Mouse (Mus musculus) right cerebral cortex, postnatal 4 days (tissue): ENCODE results near the gene Serpina10.
"Not testable (repeated sequence)": the region's sequence is repeated elsewhere in the genome, so short reads cannot be mapped to it uniquely, and the experiment has no call there.

ENCODE experiments used
- DNase-seq: peaks from one replicate; pipeline ENCODE4 v3.0.0-alpha.2; 2022

The Serpina10 gene

GRCm38 (mm10) chr12:103631203-103631612, at the start of gene Serpina10:
TSS of gene Serpina10 (minus strand) at chr12:103631444.
- DNase-seq = no peak

- DNase-seq = not testable (repeated sequence)
Measured at GRCm38 (mm10) chr12:103679853-103680252, 48.6 kb upstream of the Serpina10 start.

- DNase-seq = no peak
Measured at GRCm38 (mm10) chr12:103676039-103676438, 44.8 kb upstream of the Serpina10 start, which contains the start of gene Serpina16. TSS of gene Serpina16 (minus strand) at chr12:103676139.

GRCm38 (mm10) chr12:103673179-103673578, 41.9 kb upstream of the Serpina10 start:
- no peak for DNase-seq

- DNase-seq = no peak
Measured at GRCm38 (mm10) chr12:103671483-103671882, 40.2 kb upstream of the Serpina10 start.

- no peak for DNase-seq
Measured at GRCm38 (mm10) chr12:103670964-103671363, 39.7 kb upstream of the Serpina10 start.

- peak; percentile 39 for DNase-seq
Measured at GRCm38 (mm10) chr12:103670344-103670743, 39.1 kb upstream of the Serpina10 start.

- DNase-seq = no peak
Measured at GRCm38 (mm10) chr12:103665286-103665685, 34.0 kb upstream of the Serpina10 start.

- not testable (repeated sequence) for DNase-seq
Measured at GRCm38 (mm10) chr12:103662053-103662452, 30.8 kb upstream of the Serpina10 start.

- DNase-seq = no peak
Measured at GRCm38 (mm10) chr12:103660076-103660475, 28.8 kb upstream of the Serpina10 start.

GRCm38 (mm10) chr12:103659171-103659570, 27.9 kb upstream of the Serpina10 start:
- DNase-seq = no peak

- no peak for DNase-seq
Measured at GRCm38 (mm10) chr12:103657991-103658390, 26.7 kb upstream of the Serpina10 start.

GRCm38 (mm10) chr12:103656848-103657626, 25.8 kb upstream of the Serpina10 start, which contains the start of gene Serpina6:
TSS of gene Serpina6 (minus strand) at chr12:103657212.
- DNase-seq = no peak

- no peak for DNase-seq
Measured at GRCm38 (mm10) chr12:103655123-103656044, 24.1 kb upstream of the Serpina10 start.

- DNase-seq = no peak
Measured at GRCm38 (mm10) chr12:103653836-103654235, 22.6 kb upstream of the Serpina10 start.

- no peak for DNase-seq
Measured at GRCm38 (mm10) chr12:103646314-103646713, 15.1 kb upstream of the Serpina10 start.

GRCm38 (mm10) chr12:103644601-103645000, 13.4 kb upstream of the Serpina10 start:
- DNase-seq = no peak

GRCm38 (mm10) chr12:103643818-103644217, 12.6 kb upstream of the Serpina10 start:
- no peak for DNase-seq

- peak; percentile 96 for DNase-seq
Measured at GRCm38 (mm10) chr12:103643336-103643735, 12.1 kb upstream of the Serpina10 start.

- DNase-seq = no peak
Measured at GRCm38 (mm10) chr12:103635846-103636245, 4.6 kb upstream of the Serpina10 start.

GRCm38 (mm10) chr12:103634430-103634829, 3.2 kb upstream of the Serpina10 start:
- DNase-seq = no peak

- no peak for DNase-seq
Measured at GRCm38 (mm10) chr12:103616860-103617261, 14.4 kb downstream of the Serpina10 start.

GRCm38 (mm10) chr12:103615734-103616133, 15.5 kb downstream of the Serpina10 start:
- no peak for DNase-seq
